Mouse (Mus musculus) MEL (cell line): ENCODE results near the gene Atoh8.

Experiments used
- CTCF ChIP-seq, 3 experiments: IDR thresholded peaks in 2 of 3; conservative IDR thresholded peaks in 1 of 3; 2 replicates each; pipeline ENCODE4 v1.5.1; 2011 to 2012; ENCODE audit warnings: low read length in 3 of 3, low read depth in 2 of 3, mild to moderate bottlenecking in 2 of 3, improper control_type of control experiment in 1 of 3, inconsistent platforms in 1 of 3, mixed read lengths in 1 of 3, moderate library complexity in 1 of 3; ENCODE audit not compliant: control insufficient read depth in 1 of 3, insufficient read depth in 1 of 3, poor library complexity in 1 of 3, severe bottlenecking in 1 of 3
- RAD21 ChIP-seq: IDR thresholded peaks from 2 replicates; pipeline ENCODE4 v1.6.1; 2011; ENCODE audit warnings: mild to moderate bottlenecking, low read depth, low read length, improper control_type of control experiment
- TAL1 ChIP-seq: IDR thresholded peaks from 2 replicates; pipeline ENCODE4 v1.6.1; 2012; ENCODE audit warnings: mild to moderate bottlenecking, inconsistent platforms, low read length, moderate library complexity, mixed read lengths
- UBTF ChIP-seq: IDR thresholded peaks from 2 replicates; pipeline ENCODE4 v1.6.1; 2012; ENCODE audit warnings: low read depth, mild to moderate bottlenecking, inconsistent platforms, low read length, improper control_type of control experiment, moderate library complexity, borderline replicate concordance; ENCODE audit not compliant: insufficient read depth
- ZC3H11A ChIP-seq: IDR thresholded peaks from 2 replicates; pipeline ENCODE4 v1.6.1; 2012; ENCODE audit warnings: low read depth, mild to moderate bottlenecking, inconsistent platforms, low read length, improper control_type of control experiment

DNA sequence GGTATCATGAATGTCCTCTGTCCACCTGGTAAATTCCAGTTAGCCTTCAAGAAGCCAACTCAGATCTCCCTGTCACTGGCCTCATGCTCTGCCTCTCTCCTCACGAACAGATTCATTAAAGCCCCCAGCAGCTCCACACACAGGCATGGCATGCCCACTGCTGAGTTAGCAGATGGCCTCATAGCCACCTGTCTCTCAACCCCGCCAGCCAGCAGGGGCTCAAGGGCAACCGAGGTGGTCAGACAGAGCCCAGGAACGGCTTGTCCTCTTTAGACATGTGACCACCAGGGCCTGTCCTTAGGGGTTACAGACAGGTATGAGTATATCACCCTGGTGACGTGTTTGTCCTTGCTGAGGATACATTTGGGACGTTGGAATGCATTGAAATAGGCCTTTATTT lies 19.9 kb upstream of the Atoh8 start:
- no peak for TF ChIP-seq ZC3H11A
- TF ChIP-seq CTCF (IDR thresholded peaks at IDR 0.05 in 2 of 3, conservative IDR thresholded peaks at IDR 0.05 in 1 of 3; ENCODE audit: control insufficient read depth in 1 of 3, insufficient read depth in 1 of 3, low read depth in 2 of 3, low read length in 3 of 3, poor library complexity in 1 of 3, severe bottlenecking in 1 of 3): no peak
- TF ChIP-seq TAL1: no peak
- TF ChIP-seq RAD21: no peak
- TF ChIP-seq UBTF: no peak
